Mouse (Mus musculus) adrenal gland, adult (tissue): ENCODE measurements at regions not wholly inside any gene's neighbourhood (a gene's known extent, or its start where the extent isn't known, plus 50 kb on each side); places are given as distances from the start of the nearest gene placed in this dataset.

Experiments
- DNase-seq, 2 experiments: peaks; one replicate each; pipeline ENCODE4 v3.0.0; 2022 to 2023; ENCODE audit warnings: low spot score in 1 of 2; ENCODE audit not compliant: inconsistent age in 2 of 2

- no peak for DNase-seq
Observed at GRCm38 (mm10) chr17:67504502-67505033, 128.0 kb downstream of the Lrrc30 start.

GRCm38 (mm10) chr17:67503125-67503878 is 129.2 kb downstream of the Lrrc30 start:
- no peak for DNase-seq

GRCm38 (mm10) chr17:67502628-67503027 is 129.9 kb downstream of the Lrrc30 start:
- DNase-seq = no peak

- DNase-seq = no peak
Observed at GRCm38 (mm10) chr17:67499783-67500641, 132.5 kb downstream of the Lrrc30 start.

GRCm38 (mm10) chr17:67497380-67497779 is 135.1 kb downstream of the Lrrc30 start:
- DNase-seq = no peak

GRCm38 (mm10) chr17:67480463-67480862 is 126.2 kb upstream of the Ptprm start:
- DNase-seq = no peak

- DNase-seq = peak; percentile 53 to 86
Observed at GRCm38 (mm10) chr17:67473137-67473536, 118.9 kb upstream of the Ptprm start.

GRCm38 (mm10) chr17:67458851-67459421 is 104.7 kb upstream of the Ptprm start:
- no peak for DNase-seq

GRCm38 (mm10) chr17:67451966-67452365 is 97.7 kb upstream of the Ptprm start:
- no peak for DNase-seq

GRCm38 (mm10) chr17:67451081-67451480 is 96.8 kb upstream of the Ptprm start:
- DNase-seq = peak in 1 of 2 experiments; percentile 21

- DNase-seq = no peak
Observed at GRCm38 (mm10) chr17:67450021-67450420, 95.8 kb upstream of the Ptprm start.

GRCm38 (mm10) chr17:67445986-67446385 is 91.7 kb upstream of the Ptprm start:
- no peak for DNase-seq

- DNase-seq = no peak
Observed at GRCm38 (mm10) chr17:67440961-67441360, 86.7 kb upstream of the Ptprm start.

GRCm38 (mm10) chr17:67419956-67420711 is 65.9 kb upstream of the Ptprm start:
- DNase-seq = no peak

- no peak for DNase-seq
Observed at GRCm38 (mm10) chr17:67412546-67413250, 58.4 kb upstream of the Ptprm start.

GRCm38 (mm10) chr17:67409911-67410310 is 55.7 kb upstream of the Ptprm start:
- DNase-seq = no peak

- DNase-seq = no peak
Observed at GRCm38 (mm10) chr17:67405934-67406333, 51.7 kb upstream of the Ptprm start.
